Mouse (Mus musculus) G1E (cell line): Measurements from ENCODE around the gene Dusp6.

Source experiments
- CTCF ChIP-seq: IDR thresholded peaks from 2 replicates; pipeline ENCODE4 v1.5.1; 2012; ENCODE audit warnings: low read depth, low read length, inconsistent platforms, mixed read lengths
- GATA1 ChIP-seq: IDR thresholded peaks from 2 replicates; pipeline ENCODE4 v1.6.1; 2012; ENCODE audit warnings: borderline replicate concordance, low read length, inconsistent platforms, mixed read lengths
- GATA2 ChIP-seq: IDR thresholded peaks from 2 replicates; pipeline ENCODE4 v1.6.1; 2012; ENCODE audit warnings: low read depth, low read length, inconsistent platforms, borderline replicate concordance
- POLR2AphosphoS5 ChIP-seq: IDR thresholded peaks from 2 replicates; pipeline ENCODE4 v1.6.1; 2012; ENCODE audit warnings: low read depth, low read length, inconsistent platforms; ENCODE audit not compliant: insufficient replicate concordance
- TAL1 ChIP-seq: conservative IDR thresholded peaks from 2 replicates; pipeline ENCODE4 v1.6.1; 2012; ENCODE audit warnings: low read depth, low read length, inconsistent platforms, mixed read lengths

GRCm38 (mm10) chr10:99267621-99268020, 4.6 kb downstream of the Dusp6 start:
- no peak for TF ChIP-seq CTCF
- no peak for TF ChIP-seq TAL1
- TF ChIP-seq GATA1 = no peak
- TF ChIP-seq POLR2AphosphoS5 = no peak
- no peak for TF ChIP-seq GATA2
